Mouse (Mus musculus) right cerebral cortex, postnatal 10 days (tissue): Measurements from ENCODE around the gene Pdlim5.

Experiments used
- DNase-seq, 2 experiments: peaks; one replicate each; pipeline ENCODE4 v3.0.0; 2021; ENCODE audit warnings: low spot score in 2 of 2

The Pdlim5 gene

DNA sequence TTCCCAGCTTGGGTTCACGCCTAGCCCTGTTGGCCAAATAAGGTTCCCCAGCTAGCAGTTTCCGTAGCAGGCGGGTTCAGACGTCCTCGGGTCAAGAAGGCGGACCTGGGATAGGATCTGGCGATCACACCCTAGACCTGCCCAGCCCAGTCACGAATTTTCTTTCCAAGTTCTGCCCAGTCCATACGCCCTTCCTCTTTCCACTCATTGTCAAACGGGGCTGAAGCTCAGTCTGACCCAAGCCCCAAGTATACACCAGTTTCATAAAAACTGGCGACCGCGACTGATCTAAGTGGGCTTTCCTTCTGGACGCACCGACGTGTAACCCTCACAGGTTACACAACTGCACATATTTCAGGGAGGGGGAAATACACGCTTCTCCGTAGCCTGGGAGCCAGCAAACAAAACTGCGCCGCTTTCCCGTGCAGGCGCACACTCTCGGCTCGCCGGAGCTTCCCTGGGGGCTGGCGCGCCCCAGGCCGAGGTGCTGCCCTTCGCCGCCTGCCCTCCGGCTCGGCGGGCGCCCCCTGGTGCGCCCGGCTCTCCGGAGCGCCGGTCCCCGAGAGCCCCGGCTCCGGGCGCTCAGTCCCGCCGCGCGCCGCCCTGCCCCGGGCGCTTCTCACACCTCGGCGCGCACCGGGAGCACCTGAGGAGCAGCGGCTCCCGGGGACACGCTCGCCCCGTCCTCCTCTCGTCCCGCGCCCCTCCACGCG, 544 bp downstream of the Pdlim5 start:
- DNase-seq: peak; percentile 32 to 35

- DNase-seq: no peak
These were observed 1.5 kb downstream of the Pdlim5 start for GRCm38 (mm10) chr3:142394000-142394411.

DNA sequence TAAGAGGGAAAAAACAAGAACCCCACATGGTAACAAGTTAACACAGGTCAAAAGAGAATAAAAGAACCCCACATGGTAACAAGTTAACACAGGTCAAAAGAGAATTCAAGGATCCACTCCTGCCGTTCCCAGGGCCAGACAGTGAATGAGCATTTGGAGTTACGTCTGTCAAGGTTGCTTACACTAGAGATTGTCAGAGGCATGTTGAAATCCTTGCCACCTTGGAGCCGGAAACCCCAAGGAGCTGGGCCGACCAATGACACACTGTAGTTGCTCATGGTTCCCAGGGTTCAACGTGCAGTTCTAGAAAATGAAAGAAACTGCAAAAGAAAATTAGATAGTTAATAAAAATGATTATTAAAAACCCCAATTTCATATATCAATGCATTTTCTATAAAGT, 4.0 kb downstream of the Pdlim5 start:
- no peak for DNase-seq

DNA sequence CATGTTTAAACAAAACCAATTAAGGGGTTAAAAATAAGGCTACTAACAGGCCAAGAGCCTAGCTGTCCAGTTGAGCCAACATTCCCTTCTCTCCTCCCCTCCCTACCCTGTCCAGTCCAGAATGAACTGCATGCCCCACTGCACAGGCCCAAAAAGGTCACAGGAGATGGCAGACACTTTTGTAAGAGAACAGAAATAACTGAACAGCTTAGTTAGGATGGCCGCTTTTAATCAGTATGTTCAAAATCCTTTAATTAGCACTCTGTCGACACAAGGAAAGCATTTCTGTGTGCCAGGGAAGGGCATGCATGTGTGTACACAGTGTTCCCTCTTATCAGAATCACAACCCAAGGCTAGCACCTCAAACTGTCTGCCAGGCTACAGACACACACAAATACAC, 5.2 kb downstream of the Pdlim5 start:
- peak in 1 of 2 experiments; percentile 26 for DNase-seq

DNA sequence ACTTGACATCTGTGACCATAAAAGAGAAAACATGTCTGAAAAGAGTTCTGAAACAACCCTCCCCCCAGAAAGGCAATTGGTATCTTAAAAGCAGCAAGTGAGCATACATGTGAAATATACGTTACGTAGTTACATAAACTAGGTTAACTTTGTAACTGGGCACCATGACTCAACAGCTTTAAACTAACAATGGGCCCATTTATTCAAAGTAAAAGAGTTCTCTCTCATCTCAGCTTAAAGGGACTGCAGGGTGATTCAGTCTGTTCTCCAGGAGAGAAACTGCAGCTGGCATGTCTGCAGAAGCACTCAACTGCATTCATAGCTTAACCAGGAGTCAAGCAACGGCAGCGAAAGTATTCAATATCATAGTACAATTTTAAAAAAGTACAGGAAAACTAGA, 7.3 kb downstream of the Pdlim5 start:
- DNase-seq: no peak

- DNase-seq: no peak
These were observed 9.0 kb downstream of the Pdlim5 start for GRCm38 (mm10) chr3:142386505-142386904.

GRCm38 (mm10) chr3:142385690-142386089, 9.8 kb downstream of the Pdlim5 start:
- no peak for DNase-seq

- no peak for DNase-seq
These were observed 18.9 kb downstream of the Pdlim5 start for GRCm38 (mm10) chr3:142376638-142377037.

DNA sequence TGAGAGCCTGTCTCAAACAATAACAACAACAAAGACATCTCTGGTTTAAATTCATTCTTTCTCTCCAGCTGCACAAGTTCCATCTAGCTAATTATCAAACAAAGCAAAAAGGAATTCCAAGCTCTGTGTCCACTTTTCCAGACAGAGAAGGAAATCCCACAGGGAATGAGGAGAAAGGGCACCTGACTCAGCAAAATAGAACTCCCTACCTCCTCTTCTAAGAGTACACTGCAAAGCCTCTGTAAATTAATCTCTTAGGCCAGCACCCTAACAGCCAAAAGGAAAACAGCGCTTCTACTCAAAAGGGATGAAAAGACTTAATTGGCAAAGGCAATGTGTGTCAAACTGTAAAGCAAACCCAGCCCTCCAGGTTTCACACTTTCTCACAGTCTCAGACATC, 20.4 kb downstream of the Pdlim5 start:
- DNase-seq: no peak

DNA sequence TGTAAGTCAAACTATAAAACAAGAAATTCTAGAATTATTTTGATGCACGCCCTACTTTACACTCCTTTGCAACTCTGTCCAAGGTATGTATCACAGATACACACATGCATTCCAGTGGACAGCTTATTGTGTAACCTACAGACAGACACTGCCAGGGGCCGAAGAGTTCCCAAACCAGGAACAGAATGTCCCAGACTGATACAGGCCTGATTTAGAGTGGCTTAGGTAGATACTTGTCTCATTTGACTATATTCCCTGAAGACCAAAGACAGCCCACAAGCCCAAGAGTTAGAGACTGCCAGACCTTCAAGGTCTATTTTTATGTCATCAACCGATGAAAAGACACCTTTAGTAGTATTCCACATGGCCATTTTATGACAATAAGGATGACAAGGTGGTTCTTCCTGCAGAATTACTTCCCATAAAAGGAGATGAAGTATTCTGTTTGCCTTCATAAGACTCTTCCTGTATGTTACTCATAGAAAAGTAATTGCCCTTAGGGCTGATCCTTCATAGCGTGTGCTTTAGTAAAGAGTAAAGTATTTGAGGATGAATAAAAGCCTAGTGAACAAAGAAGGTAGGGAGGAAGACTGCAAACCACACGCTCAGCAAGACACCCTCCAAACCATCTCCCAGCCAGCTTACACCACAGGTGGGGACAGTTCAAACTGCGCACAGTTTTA, 22.9 kb downstream of the Pdlim5 start:
- no peak for DNase-seq

DNA sequence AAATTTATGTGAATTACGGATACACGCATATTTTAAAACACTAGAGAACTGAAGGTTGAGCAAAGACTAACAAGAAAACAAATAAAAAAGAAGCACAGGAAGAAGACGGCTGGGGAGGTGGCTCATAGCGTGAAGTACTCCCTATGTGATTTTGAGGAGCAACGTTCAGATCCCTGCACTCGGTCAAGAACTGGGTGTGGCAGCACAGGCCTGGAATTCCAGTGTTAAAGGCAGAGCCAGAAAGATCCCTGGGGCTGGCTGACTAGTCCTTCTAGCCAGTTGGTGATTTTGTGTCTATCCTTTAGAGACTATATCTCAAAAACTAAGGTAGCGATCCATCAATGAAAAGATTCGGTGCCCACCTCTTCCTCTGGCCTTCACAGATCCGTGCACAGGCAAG, 27.1 kb downstream of the Pdlim5 start:
- no peak for DNase-seq

DNA sequence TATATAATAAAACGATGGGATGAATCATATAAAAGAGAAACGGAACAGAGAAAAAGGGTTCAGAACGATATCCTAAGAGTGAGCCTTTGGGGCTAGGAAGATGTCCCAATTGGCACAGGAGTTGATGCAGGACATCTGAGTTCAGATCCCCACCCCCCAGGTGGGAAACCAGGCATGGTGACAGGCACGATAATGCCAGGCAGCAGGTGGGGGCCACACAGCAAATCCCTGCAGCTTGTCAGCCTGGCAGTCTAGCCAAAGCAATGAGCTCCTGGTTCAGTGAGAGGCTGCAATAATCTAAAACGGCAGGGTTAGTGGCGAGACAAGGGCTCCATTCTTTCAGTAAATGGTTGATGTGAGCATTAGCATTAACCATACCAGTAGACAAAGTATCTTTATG, 33.4 kb downstream of the Pdlim5 start:
- DNase-seq: no peak

- no peak for DNase-seq
These were observed 36.5 kb downstream of the Pdlim5 start for GRCm38 (mm10) chr3:142358951-142359350.

DNA sequence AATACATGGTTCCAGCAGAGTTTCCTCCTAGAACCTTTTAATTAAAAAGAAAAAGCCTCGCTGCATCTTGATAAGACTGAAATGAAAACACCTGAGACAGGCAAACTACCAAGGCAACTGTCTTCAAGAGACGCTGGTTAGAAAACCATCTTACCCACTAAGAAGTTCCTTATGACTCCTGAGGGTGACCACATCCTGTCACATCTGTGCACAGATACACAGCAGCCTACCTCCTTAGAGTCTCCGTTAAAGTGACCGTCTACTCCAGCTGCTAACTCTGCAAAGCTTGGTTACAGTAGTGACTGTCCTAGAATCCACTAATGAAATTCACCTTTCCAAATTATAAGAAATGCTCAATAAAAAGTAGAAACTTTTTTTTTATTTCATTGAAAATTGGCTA, 38.8 kb downstream of the Pdlim5 start:
- DNase-seq: no peak

- DNase-seq: no peak
These were observed 42.3 kb downstream of the Pdlim5 start for GRCm38 (mm10) chr3:142353218-142353617.

DNA sequence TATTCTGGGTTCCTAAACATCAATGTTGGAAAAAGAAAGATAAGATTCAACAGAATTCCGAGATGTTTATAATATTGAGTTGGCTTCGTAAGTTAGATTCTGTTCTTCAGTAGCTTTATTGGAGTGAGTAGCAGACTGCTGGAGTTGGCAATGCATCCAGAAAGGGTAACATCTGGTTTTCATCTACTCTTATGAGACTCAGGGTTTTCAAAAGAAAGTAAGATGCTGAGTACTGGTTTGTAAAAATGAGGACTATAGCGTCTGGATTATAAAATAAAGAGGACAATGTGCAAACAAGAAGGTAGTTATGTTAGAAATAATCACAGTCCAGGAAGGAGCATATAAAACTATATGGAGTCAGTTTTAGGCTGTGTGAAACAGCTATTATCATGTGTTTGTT, 45.0 kb downstream of the Pdlim5 start:
- DNase-seq: no peak

DNA sequence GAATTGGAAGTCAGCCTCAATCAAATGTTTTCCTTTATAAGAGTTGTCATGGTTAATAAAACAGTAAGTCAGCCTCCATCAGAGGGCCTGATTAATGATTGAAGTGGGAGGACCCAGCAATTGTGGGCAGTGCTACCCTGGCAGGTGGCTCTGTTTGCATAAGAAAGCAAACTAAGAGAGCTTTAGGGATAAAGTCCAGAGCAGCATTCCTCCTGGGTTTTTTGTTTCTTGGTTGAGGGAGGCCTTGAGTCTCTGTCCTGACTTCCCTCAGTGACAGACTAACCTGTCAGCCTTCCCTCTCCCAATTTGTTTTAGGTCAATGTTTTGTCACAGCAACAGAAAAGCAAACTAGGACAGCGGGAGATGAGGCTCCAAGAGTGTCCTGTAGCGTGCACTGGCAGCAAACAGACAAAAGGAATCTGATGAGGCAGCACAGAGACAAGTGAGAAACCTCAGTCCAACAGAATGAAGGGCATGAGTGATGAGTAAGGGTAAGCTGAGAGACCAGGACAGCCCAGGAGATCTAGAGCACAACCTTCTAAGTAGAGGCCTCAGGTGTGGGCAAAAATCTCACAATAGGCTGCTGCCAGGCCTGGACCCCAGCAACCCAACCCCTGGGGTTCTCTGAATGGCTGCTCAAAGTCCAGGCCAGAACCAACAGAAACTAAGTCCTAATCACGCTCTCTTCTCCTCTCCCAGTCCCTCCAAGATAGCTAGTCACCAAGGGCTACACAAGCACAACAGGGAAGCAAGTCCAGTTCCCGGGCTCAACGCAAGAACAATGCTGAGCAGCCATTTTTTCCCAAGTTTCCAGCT, 46.5 kb downstream of the Pdlim5 start:
- DNase-seq: no peak

DNA sequence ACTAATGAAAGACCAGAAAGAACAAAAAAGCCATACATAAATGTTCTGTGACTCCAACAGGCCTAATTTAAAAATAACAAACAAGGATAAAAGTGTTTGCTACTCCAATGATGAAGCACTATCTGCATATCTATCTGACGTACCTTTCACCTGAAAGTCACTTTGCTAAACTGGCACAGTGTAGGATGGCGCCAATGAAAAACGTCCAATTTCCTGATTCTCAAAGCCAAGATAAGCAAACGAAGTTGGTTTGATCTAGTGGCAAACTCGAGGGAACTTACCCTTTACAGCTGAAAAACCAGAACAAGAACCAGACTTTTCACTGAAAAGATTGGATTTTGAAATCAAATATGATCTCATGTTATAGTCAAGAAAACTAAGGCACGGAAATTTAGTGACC, 49.2 kb downstream of the Pdlim5 start:
- DNase-seq: no peak

- DNase-seq: no peak
These were observed 50.0 kb downstream of the Pdlim5 start for GRCm38 (mm10) chr3:142345235-142346125.

DNA sequence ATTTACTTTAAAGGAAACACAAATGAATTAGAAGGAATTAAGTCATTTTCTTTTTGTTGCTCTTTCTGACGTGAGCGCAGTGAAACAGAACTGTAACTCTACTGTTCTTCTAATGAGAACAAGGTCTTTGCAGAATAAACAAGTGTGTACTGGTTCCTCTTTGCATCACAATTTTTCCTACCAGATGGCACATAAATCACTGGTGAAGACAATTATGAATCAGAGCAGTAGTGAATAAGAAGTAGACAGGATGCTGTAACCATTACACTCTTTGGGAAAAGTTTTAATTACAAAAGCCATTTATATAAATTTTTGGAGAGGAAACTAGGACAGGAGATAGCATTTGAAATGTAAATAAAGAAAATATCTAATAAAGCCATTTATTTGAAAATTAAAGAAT, 51.7 kb downstream of the Pdlim5 start:
- DNase-seq: no peak

DNA sequence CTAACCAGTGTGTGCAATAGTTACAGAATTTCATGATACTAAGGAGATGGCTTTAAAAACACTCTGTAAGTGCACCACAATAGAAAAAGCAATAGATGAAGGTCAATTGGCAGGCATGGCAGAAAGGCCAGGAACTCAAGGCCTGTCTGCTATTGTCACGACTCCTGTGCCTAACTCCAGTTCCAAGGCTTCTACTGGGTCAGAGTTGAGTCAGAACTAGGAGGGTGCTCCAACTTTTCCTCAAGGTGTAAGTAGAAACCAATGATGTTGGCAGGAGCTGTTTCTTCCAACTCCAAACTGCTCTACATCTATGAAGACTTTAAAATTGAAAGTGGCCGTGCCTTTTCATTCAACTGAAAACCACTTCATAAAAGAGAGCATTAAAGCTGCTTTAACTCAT, 54.8 kb downstream of the Pdlim5 start:
- no peak for DNase-seq
